In genomic region chr13:42671651-42672290, GRCm38 (mm10) we compare ENCODE assay signal across 12 mouse cellular contexts. TPM values are rescaled to one million over a fixed set of nuclear protein-coding genes. Genes with fewer than 3 reads are reported as not detected.
A peak's percentile ranks its signal among the peaks of the same experiment; 100 is the strongest.
DNase-seq lines count a peak whose midpoint lies in the region; ATAC-seq and TF ChIP-seq lines count a peak whose summit lies in the region.
"Had no signal": no experiment of that assay in that cellular context is flagged by ENCODE, and none has a peak within 500 bp of the region (broad histone marks: within the 10 kb centered on the region; RNA-seq: fewer than 3 reads in every experiment).

No protein-coding gene starts in this region.

- H3K9ac ChIP-seq in forebrain, embryonic 13.5 days, result no peak overlapping the region
- no peak overlapping the region for H3K9ac ChIP-seq in forebrain, embryonic 11.5 days (ENCODE audit: low read length)
- H3K9ac ChIP-seq in midbrain, embryonic 15.5 days, result no peak overlapping the region
- H3K9ac ChIP-seq in midbrain, embryonic 13.5 days (replicated peaks), result no peak overlapping the region
- no peak overlapping the region for H3K9ac ChIP-seq in heart, adult 2 months (ENCODE audit: low read depth, low read length)

- no peak for TF ChIP-seq POLR2A in heart, adult 2 months (IDR thresholded peaks at IDR 0.05; ENCODE audit: insufficient read depth, low read depth, low read length)

- H3K27ac ChIP-seq in forebrain, embryonic 13.5 days, result peak overlapping the region; percentile 54; the same call in 1 of the 2 replicates
- H3K27ac ChIP-seq in forebrain, embryonic 11.5 days (ENCODE audit: low read depth, low read length), result no peak overlapping the region
- 0 out of 2 replicates have a peak overlapping the region, but pooled peaks have one; percentile 20 for H3K27ac ChIP-seq in midbrain, embryonic 15.5 days
- no peak overlapping the region for H3K27ac ChIP-seq in midbrain, embryonic 13.5 days
- no peak overlapping the region for H3K27ac ChIP-seq in heart, adult 2 months
- H3K27ac ChIP-seq: limb, embryonic 10.5 days had no signal

- no peak for DNase-seq in forebrain, embryonic 11.5 days (ENCODE audit: low spot score)
- DNase-seq in frontal cortex, adult 2 months (ENCODE audit: extremely low spot score in 1 of 2, low spot score in 1 of 2), result peak; percentile 69 to 70
- DNase-seq in telencephalon, adult 2 months (ENCODE audit: low read depth, low spot score), result peak; percentile 75
- no peak for DNase-seq in heart, adult 2 months
- DNase-seq: adrenal gland, adult 2 months; heart, postnatal 36 days had no signal

- H3K9me3 ChIP-seq in forebrain, embryonic 13.5 days (replicated peaks), result no peaks in the 10 kb centered on the region
- no peaks in the 10 kb centered on the region for H3K9me3 ChIP-seq in forebrain, embryonic 11.5 days (ENCODE audit: control insufficient read depth, low read length)
- no peaks in the 10 kb centered on the region for H3K9me3 ChIP-seq in midbrain, embryonic 15.5 days
- no peaks in the 10 kb centered on the region for H3K9me3 ChIP-seq in midbrain, embryonic 13.5 days
- H3K9me3 ChIP-seq: limb, embryonic 10.5 days had no signal

- no peak overlapping the region for H3K4me3 ChIP-seq in forebrain, embryonic 13.5 days
- no peak overlapping the region for H3K4me3 ChIP-seq in forebrain, embryonic 11.5 days (ENCODE audit: low read depth, low read length)
- H3K4me3 ChIP-seq in midbrain, embryonic 15.5 days, result no peak overlapping the region
- no peak overlapping the region for H3K4me3 ChIP-seq in midbrain, embryonic 13.5 days (replicated peaks)
- H3K4me3 ChIP-seq in heart, adult 2 months, result no peak overlapping the region
- H3K4me3 ChIP-seq: limb, embryonic 10.5 days had no signal

- 0 out of 2 replicates have a peak, but pooled peaks cover 10% of the 10 kb centered on the region for H3K4me1 ChIP-seq in forebrain, embryonic 13.5 days
- no peaks in the 10 kb centered on the region for H3K4me1 ChIP-seq in forebrain, embryonic 11.5 days (replicated peaks; ENCODE audit: control insufficient read depth, insufficient read depth, low read length)
- H3K4me1 ChIP-seq in midbrain, embryonic 15.5 days, result peaks cover 10% of the 10 kb centered on the region; the same call in 1 of the 2 replicates
- H3K4me1 ChIP-seq in midbrain, embryonic 13.5 days (replicated peaks), result peaks cover 7% of the 10 kb centered on the region; the same call in 1 of the 2 replicates
- H3K4me1 ChIP-seq in heart, adult 2 months (ENCODE audit: control insufficient read depth, insufficient read depth, low read length), result no peaks in the 10 kb centered on the region
- H3K4me1 ChIP-seq: limb, embryonic 10.5 days had no signal

- intact Hi-C loops in heart, adult 2 months (cut with DNase I), result no loop called here

- TF ChIP-seq CTCF in heart, adult 2 months (IDR thresholded peaks at IDR 0.05), result no peak

- H3K36me3 ChIP-seq in forebrain, embryonic 13.5 days (ENCODE audit: poor library complexity, severe bottlenecking), result no peaks in the 10 kb centered on the region
- no peaks in the 10 kb centered on the region for H3K36me3 ChIP-seq in forebrain, embryonic 11.5 days (ENCODE audit: control insufficient read depth, insufficient read depth, low read length)
- H3K36me3 ChIP-seq in midbrain, embryonic 15.5 days (replicated peaks), result no peaks in the 10 kb centered on the region
- no peaks in the 10 kb centered on the region for H3K36me3 ChIP-seq in midbrain, embryonic 13.5 days
- H3K36me3 ChIP-seq in heart, adult 2 months (ENCODE audit: control insufficient read depth, insufficient read depth, low read length), result no peaks in the 10 kb centered on the region
- H3K36me3 ChIP-seq: G1E; limb, embryonic 10.5 days had no signal

- ATAC-seq in forebrain, embryonic 13.5 days, result peak; percentile 76; the same call in 1 of the 2 replicates
- ATAC-seq in forebrain, embryonic 11.5 days (replicated peaks; ENCODE audit: low FRiP score), result no peak
- ATAC-seq in midbrain, embryonic 15.5 days (replicated peaks), result no peak
- ATAC-seq in midbrain, embryonic 13.5 days, result no peak
- ATAC-seq in megakaryocyte-erythroid progenitor cell, adult 5-6 weeks (replicated peaks; ENCODE audit: low FRiP score, low TSS enrichment, poor library complexity, severe bottlenecking), result no peak

- no peak for TF ChIP-seq EP300 in heart, adult 2 months (IDR thresholded peaks at IDR 0.05; ENCODE audit: insufficient read depth, low read depth, low read length)

- 59% methylated on average over 10 of the region's 10 CpGs for WGBS in forebrain, embryonic 13.5 days
- 70% methylated on average over 10 of the region's 10 CpGs for WGBS in forebrain, embryonic 11.5 days
- 49% methylated on average over 10 of the region's 10 CpGs for WGBS in midbrain, embryonic 15.5 days
- 59% methylated on average over 10 of the region's 10 CpGs for WGBS in midbrain, embryonic 13.5 days
- 59% methylated on average over 10 of the region's 10 CpGs for WGBS in heart, adult 2 months

- no peaks in the 10 kb centered on the region for H3K27me3 ChIP-seq in forebrain, embryonic 13.5 days
- H3K27me3 ChIP-seq in forebrain, embryonic 11.5 days (ENCODE audit: control insufficient read depth, insufficient read depth, low read length), result no peaks in the 10 kb centered on the region
- H3K27me3 ChIP-seq in midbrain, embryonic 15.5 days (replicated peaks), result no peaks in the 10 kb centered on the region
- H3K27me3 ChIP-seq in midbrain, embryonic 13.5 days, result no peaks in the 10 kb centered on the region
- H3K27me3 ChIP-seq in heart, adult 2 months (ENCODE audit: control insufficient read depth, insufficient read depth, low read length), result no peaks in the 10 kb centered on the region

- no peak overlapping the region for H3K4me2 ChIP-seq in forebrain, embryonic 13.5 days
- no peak overlapping the region for H3K4me2 ChIP-seq in forebrain, embryonic 11.5 days (ENCODE audit: low read depth, low read length, severe bottlenecking)
- 0 out of 2 replicates have a peak overlapping the region, but pooled peaks have one; percentile 8 for H3K4me2 ChIP-seq in midbrain, embryonic 15.5 days
- no peak overlapping the region for H3K4me2 ChIP-seq in midbrain, embryonic 13.5 days (replicated peaks)

- H3K79me2 ChIP-seq in heart, adult 2 months (replicated peaks; ENCODE audit: control insufficient read depth, insufficient read depth, low read length), result no peaks in the 10 kb centered on the region

RNA-seq across cellular contexts. Expression of gene Phactr1, which starts 8.7 kb away (rescaled TPM):
- polyA plus RNA-seq in forebrain, embryonic 13.5 days (2015; fragmentation: Nextera tagmentation; extraction: Ambion mirVana), result 33.4 and 34.4 TPM in 2 replicates
- polyA plus RNA-seq in forebrain, embryonic 11.5 days (2014; fragmentation: Nextera tagmentation; extraction: Ambion mirVana), result 11.0 and 12.4 TPM in 2 replicates
- polyA plus RNA-seq in midbrain, embryonic 15.5 days (2015; fragmentation: Nextera tagmentation; extraction: Ambion mirVana), result 55.6 and 62.1 TPM in 2 replicates
- 41.5 and 45.1 TPM in 2 replicates for polyA plus RNA-seq in midbrain, embryonic 13.5 days (2015; fragmentation: Nextera tagmentation; extraction: Ambion mirVana)
- 157 and 169 TPM in 2 replicates for polyA plus RNA-seq in frontal cortex, adult 2 months (2012; rRNA removed)
- 1 to 10 TPM; 4.6 to 5.5 TPM for total RNA-seq in heart, adult 2 months (2021)
- 3.0 and 4.4 TPM in 2 replicates for polyA plus RNA-seq in heart, adult 2 months (2012; rRNA removed)
- not detected in 2 replicates for total RNA-seq in megakaryocyte-erythroid progenitor cell, adult 5-6 weeks (2014; fragmentation: Nextera tagmentation)
- 0.47 TPM in 1 of 2 replicates, not detected in the other for total RNA-seq in megakaryocyte-erythroid progenitor cell, adult 5-6 weeks (2017)
- polyA plus RNA-seq: G1E had no signal

Comparison
In these comparisons a context has a peak if more than half of its experiments do, and no peak if none do; other contexts are left out.
1. H3K27ac ChIP-seq: peak in forebrain, embryonic 13.5 days (single experiment) and midbrain, embryonic 15.5 days (single experiment); none in forebrain, embryonic 11.5 days (single experiment), midbrain, embryonic 13.5 days (single experiment) and heart, adult 2 months (single experiment).
2. DNase-seq: peak in frontal cortex, adult 2 months (2 of 2) and telencephalon, adult 2 months (single experiment); none in forebrain, embryonic 11.5 days (single experiment) and heart, adult 2 months (0 of 2).